Mouse (Mus musculus) retina, adult 2 months (tissue): ENCODE data around the gene Lmtk2.

Experiments
- DNase-seq: peaks from one replicate; pipeline ENCODE4 v3.0.0-alpha.2; 2012; ENCODE audit warnings: low read depth, low spot score

Lmtk2 gene

DNA sequence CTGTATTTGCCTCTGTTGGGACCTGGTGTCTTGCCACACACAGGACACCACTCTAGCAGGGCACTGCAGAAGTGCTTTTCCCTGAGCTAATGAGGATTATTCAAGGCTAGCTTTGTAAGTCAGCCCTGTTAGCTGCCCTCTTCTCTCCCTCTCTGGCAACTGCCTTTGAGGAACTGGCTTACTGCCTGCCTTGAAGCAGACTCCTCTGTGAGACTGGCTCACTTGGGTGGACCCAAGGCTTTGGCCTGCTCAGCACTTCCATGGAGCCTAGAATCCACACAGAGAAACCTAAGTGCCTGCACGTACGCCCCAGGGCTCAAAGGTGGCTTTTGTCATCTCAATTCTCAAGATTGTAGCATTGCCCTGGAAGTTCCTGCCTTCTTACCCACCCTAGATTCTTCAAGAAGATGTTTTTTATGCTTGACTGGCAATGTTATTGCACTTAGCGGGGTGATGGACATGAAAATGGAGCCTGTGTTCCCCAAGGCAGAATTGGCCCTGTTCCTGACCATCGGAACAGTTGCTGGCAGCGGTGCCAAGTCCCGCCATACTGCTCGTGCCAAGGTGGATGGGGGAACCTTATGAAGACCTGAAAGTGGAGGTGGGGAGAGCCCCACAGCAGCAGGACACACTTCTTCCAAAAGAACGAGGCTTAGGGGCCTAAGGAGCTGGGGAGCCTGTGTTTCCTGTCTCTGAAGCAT is 69.2 kb downstream of the Lmtk2 start:
- DNase-seq = no peak

DNA sequence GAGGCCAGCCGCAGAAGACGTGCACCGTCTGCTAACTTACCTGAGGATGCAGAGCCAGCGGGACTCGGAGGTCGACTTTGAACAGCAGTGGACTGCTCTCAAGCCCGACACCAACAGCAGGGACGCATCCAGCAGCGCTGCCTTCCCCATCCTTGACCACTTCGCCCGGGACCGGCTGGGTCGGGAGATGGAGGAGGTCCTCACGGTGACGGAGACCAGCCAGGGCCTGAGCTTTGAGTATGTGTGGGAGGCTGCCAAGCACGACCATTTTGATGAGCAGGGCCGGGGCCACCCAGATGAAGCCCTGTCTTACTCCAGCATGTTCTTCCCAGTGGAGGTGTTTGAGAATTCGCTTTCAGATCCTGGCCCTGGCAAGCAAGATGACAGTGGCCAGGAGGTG is 73.4 kb downstream of the Lmtk2 start:
- no peak for DNase-seq

DNA sequence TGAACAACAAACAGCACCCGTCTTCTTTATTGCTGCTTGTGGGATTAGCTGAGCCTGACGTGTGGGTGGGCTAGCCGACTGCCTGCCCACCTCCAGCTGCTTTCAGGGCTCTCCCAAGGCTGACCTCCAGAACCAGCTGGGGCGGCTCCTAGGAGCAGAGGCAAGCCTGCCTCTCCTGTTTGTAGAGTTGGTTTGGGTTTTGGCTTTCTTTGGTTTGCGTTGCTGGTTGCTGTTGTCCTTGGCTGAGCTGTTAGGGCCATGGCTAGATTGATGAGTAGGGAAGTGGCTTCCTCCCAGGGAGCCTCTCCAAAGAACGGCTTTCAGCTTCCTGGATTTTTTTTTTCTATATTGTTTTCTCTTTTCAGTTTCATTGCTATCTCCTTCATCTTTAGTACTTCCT is 78.0 kb downstream of the Lmtk2 start:
- no peak for DNase-seq

DNA sequence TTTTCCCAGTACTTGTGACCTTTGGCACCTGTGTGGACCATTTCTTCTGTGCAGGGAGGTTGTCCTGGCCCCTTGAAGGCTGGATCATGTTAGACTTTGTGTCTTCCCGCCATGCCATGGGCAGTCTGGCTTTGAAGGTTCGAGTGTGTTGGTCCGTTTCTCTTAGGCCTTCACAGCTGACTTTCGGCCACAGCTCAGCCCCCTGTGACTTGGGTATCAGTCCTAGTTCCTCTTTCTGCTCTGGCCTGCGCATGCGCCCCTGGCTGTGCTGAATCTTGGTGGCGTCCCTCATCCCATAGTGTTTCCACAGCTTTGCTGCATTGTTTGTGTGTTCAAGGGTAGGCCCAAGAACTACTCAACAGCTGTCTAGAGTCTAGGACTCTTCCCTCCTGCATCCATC is 81.0 kb downstream of the Lmtk2 start:
- DNase-seq = no peak

DNA sequence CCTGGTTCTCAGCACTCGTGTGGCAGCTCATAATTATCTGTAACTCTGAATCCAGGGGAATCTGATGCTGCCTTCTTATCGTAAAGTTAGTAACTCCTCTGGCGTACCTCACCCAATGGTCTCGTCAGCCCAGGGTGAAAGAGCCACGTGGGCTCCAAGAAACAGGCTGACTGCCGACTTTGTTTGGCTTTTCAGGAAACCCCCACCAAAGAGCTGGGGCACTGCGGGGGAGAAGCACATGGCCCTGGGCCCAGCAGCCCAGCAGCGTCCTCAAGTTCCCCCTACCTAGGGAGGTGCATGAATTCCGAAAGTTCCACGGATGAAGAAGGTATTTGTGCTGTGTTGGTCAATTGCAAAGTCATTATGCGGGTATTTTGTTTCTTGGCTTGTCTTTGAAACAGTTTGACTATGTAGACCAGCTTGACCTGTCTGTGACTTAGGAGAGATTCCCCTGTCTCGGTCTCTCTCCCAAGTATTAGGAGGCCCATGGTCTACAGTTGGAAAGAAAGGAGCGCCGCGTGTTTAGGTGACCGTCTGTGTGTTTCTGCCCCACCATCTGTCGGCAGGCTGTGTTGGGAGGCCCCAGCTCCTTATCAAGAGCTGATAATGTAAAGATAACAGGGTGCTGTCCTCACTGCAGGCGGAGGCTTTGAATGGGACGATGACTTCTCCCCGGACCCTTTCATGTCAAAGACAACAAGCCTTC is 82.5 kb downstream of the Lmtk2 start:
- no peak for DNase-seq

DNA sequence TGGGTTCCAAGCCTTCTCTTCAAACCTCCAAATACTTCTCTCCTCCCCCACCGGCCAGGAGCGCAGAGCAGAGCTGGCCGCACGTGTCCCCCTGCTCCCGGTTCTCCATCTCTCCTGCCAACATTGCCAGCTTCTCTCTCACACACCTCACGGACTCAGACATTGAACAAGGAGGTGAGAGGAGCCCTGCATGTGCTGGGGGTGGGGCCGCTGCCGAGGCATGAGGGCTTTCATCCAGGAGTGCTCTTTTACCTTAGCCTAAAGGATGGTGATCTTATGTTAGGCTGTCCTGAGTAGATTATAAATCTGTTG is 83.0 kb downstream of the Lmtk2 start:
- DNase-seq = no peak

DNA sequence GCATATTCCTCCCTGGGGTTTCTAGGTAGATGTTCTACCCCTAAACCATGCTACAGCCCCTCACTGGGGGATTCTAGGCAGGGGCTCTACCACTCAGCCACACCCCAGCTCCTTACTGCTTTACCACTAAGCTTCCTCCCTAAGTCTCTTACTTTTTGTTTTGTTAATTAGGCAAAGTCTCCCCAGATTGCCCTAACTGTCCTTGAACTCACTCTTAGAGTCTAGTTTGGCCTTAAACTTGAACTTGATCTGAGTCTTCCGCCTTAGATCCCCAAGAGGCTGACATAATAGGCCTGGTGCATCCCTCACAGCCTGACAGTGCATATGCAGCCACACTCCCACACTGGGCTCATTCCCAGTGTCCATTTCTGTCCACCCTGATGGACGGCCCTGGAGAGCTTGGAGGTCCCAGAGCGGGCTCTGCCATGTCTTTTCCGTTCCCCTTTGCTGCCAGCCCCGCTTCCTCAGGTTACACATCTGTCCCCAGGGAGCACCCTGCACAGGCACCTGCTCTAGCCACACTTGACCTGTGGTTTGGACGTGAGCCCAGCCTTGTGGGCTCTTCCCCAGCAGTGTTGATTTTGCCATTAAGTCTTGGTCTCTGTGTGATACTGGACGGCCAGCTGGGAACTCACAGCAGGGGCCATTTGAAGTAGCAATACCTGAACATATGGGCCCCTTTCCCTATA is 83.6 kb downstream of the Lmtk2 start:
- no peak for DNase-seq

DNA sequence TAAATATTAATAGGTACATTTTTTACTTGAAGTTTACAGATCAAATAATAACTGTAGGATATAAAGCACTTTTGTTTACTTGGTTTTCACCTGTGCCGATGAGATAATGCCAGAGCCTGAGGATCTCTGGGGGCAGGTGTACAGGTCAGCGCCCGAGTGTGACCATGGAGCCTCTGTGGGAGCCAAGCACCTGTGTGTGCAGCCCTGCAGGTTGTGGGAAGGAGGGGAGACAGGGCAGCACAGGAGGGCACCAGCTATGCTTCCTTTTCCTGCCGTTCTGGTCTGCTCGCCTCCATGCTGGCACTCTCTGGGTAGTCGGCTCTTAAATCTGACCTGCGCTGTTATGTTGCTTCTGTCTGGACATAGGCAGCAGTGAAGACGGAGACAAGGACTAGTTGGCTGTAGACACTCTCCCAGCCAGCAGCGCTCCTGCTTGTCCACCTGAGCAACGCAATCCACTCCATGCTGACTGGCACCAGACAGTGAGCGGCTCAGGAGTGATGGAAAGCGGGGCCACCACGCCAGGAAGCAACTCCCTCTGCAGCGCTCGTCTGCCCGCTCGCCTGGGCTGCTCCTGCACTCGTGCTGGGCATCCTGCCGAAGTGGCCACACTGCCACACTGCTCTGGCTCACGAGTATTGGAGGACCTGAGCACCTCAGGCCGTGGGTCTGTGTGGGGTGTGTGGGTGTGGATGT is 84.3 kb downstream of the Lmtk2 start:
- DNase-seq = no peak

DNA sequence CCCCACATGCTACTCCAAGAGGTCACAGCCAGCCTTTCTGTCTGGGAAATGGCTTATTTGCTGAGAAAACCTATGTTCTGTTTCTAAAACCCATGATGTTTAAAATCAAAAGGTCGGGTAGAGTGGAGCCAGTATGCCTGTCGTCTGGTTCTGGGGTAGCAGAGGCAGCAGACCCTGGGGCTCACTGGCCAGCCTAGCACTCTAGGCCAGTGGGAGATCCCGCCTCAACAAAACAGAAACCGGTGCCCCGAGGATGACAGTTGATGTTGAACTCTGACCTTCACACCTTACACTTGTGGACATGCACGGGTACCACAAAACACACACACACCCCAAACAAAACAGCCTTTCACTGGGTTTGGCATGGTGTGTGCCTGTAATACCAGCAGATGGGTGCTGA is 88.2 kb downstream of the Lmtk2 start:
- no peak for DNase-seq

DNA sequence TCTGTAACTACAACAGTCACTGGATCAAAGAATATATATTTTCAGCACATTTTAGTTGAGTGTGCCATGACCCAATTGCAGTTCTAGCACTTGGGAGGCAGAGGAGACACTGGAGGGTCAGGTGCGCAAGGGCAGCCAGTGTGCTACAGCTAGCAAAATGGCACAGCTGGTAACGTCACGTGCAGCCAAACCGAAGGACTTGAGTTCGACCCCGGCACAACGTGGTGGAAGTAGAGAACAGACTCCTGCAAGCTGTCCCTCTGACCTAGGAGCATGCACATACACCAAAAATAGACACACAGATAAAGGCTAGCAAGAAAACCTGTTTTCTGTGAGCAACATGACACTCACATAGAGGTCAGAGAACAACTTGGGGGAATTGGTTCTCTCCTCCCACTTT is 89.1 kb downstream of the Lmtk2 start:
- no peak for DNase-seq

DNA sequence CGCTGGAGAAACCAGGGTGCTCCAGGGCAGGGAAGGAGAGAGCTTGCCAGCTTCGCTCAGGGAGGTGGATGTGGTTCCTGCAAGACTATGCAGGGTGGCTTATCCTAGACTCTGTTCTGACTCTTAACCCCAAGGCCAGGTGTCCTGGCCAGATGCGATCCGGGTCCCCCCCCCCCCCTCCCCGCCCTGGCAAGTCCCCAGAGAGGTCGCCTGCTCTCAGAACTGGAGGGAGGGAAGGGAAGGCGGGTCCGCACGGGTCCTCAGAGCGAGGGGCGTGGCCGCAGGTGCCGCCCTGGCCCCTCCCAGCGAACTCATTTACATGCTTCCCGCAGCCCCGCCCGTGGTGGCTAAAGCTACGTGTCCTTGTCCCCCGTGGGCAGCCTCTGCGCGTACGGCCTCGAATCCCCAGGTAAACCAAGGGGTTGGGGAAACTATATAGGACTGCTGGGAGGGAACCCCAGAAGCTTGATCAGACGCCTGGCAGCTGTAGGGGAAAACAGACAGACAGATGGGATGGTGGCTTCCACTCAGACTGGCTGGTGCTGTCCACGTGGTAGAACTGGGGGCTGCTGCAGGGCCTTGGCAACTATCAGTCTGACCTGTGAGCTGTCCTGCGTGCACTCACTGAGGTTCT is 89.8 kb downstream of the Lmtk2 start, which contains the start of gene Bhlha15:
Gene Bhlha15, plus strand, starts transcription at position 337 of the 634 bp plus-strand sequence.
- no peak for DNase-seq

DNA sequence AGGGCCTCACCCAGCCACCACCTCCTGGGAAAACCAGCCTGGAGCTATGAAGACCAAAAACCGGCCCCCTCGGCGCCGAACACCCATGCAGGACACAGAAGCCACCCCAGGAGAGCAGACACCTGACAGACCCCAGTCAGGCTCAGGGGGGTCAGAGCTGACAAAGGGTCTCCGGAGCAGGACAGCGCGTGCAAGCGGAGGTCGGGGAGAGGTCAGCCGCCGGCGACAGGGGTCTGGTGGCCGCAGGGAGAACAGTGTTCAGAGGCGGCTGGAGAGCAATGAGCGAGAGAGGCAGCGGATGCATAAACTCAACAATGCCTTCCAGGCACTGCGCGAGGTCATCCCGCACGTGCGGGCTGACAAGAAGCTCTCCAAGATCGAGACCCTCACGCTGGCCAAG is 90.8 kb downstream of the Lmtk2 start:
- DNase-seq = no peak

DNA sequence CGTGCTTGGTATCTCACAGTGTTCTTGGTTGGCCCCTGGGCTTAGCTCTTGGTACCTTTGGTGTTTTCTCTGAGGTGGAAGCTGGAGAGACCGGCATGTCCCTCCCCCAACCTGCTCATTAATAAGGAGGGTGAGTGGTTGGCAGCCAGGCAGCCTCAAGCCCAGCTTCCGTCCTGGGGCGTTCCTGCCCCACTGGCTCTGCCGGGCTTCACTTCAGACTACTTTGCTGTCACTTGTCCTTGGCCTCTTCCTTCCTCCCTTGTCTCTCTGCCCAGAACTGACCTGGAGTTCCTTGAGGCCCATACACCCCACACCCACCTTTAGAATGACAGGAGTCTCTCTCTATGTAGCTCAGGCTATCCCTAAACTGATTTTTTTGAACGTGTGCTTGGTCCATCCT is 92.4 kb downstream of the Lmtk2 start:
- no peak for DNase-seq

DNA sequence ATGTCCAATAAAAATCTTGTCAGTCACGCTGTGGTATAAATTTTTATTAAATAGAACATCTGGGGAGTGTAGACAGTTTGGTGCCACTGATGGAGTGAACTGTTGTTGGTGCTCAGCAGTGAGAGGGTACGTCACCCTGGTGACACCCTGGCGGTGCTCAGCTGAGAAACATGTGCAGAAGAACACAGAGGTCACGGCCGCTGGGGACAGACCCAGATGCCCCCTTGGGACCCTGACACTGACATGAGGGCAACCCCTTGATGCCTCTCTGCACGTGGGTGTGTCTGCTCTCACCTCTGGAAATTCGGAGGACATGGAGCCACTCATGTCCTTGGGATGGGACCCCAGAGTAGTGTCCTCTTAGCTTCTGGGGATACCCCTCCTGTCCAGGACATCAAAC is 94.2 kb downstream of the Lmtk2 start:
- no peak for DNase-seq

DNA sequence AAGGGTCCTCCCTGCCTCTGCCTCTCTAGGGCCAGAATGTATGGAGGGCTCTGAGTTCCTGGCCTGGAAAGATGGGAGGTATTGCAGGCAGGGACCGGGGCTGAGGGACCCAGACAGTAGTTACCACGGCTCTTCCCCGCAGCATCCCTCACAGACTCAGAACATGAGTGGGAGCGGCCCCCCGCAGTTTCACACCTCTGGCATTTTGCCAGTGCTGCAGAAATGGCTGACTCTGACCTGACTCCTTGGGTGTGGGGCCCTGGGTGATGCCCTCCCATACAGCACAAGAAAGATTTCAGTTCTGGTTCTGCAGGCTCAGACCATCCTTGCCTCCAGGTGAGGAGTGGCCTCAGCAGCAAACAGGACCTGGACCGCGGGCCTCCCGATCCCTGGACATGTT is 95.3 kb downstream of the Lmtk2 start:
- DNase-seq = no peak

DNA sequence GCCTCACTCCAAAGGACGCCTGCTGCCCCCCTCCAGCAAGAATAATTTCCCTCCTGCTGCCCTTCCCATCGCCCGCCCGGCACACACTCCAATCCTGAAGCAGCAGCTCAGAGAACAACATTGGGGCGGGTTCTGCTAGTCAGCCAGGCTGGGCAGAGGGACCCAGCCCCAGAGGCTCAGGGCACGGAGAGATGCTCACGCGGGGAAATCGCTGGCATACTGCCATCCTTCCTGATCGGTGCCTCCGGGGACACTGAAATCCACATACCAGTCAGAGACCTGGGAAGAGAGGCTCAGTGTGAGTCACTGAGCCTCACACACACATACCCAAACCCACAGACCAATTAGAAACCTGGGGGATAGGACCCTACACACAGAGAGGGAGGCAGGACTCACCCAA is 100.4 kb downstream of the Lmtk2 start:
- no peak for DNase-seq

DNA sequence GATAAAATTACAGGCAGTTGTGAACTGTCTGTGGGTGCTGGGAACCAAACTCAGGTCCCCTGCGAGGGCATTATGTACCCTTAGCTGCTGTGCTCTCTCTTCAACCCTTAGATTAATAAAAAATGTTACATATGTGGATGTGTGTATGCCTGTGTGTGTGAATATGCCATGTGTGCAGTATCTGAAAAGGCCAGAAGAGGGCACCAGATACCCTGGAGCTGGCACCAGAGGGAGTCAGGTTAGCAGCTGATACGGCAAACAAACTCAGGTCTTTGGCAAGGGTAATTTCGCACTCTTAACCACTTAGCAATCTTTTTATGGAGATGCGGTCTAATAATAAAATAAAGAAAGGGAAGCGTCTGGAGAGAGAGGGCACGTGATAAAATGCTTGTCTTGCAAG is 102.2 kb downstream of the Lmtk2 start:
- no peak for DNase-seq

DNA sequence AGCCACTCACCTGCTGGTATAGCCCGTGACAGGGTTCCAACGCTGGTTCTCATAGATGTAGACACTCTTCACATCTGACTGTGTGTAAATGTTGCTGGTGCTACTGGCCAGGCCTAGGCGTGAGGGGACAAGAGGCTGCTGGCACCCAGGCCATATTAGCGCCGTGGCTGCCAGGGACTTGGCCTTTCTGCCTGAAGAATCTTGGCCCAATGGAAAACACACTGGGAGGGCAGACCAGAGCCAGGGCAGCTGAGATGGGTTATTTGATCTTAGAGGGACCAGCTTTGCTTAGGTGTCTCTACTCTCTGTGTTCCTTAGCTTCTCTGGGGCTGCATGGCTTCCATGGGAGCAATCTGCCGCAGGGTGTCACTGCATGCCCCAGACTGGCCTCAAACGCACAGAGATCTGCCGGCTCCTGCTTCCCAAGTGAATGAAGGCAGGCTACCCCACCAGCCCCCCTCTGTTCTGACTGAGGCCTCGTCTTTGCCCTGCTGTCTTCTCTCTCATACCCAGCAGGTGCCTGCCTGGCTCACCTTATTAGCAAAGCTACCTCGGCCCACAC is 103.2 kb downstream of the Lmtk2 start:
- DNase-seq = no peak

DNA sequence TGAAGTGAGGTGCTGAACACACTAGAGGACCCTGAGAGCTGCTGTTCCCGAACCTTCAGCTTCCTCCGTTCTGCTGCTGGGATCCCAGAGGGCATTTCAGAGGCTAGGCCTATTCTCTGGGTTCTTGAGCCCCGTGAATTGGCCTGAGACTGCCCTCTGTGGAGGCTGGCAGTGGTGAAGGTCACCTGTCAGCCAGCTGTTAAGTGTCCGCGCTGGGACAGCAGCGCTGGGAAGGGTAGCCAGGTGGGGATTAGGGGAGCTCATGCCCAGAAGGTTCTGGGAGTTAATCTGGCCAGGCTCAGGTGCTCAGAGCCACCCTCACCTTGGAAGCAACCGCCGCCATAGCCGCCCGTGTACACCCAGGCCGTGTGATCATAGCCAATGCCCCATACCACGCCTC is 104.1 kb downstream of the Lmtk2 start:
- no peak for DNase-seq

DNA sequence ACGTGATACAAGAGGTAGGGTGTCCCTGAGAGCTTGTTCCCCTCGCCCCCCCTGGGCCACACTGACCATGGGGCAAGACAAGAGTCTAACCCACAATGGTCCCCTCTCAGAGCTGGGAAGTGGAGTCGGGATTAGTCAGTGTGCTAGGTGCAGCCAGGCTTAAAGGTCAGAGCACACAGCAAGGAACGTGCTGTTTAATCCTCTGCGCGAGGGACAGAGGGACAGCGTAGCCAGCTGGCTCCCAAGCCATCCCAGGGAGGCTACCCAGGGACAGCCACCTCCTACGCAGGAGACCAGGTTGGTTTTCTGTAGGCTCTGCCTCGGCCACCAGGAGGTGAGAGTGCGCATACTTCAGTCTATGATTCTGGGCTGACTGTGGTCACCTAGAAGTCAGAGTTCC is 104.7 kb downstream of the Lmtk2 start:
- DNase-seq = no peak

DNA sequence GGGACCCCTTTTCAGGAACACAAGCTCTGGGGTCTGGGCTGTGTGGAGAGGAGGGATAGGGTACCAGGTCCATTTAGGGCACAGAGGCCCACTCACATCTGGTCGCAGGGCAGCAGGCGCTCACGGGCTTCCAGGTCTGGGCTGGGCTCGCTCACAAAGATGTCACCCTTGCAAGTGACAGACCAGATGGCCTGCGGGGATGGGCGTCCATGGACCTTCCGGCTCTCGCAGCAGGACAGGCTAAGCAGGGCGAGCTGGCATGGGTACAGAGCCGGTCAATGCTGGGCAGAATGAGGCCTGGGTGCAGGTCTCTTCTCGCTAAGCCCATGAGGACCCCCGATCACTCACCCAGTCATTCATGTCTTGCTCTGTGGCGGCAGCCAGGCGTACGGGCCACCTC is 105.8 kb downstream of the Lmtk2 start:
- no peak for DNase-seq

DNA sequence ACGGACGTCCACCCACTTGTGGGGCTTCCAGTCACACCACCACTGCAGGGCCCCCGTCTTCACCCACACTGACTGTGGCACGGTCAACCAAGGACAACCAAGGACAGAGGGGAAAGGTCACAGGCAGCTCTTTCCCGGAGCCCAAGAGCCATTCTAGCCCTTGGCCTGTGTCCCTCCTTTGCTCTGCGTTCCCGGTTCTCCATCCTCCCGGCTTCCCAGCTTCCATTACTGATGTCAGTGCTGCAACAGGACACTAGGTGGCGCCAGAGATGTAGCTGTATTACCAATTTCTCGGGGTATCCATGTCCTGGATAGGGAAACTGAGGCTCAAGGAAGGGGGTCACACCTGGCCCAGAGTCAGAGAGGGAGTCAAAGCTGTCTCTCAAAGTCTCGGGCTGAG is 107.2 kb downstream of the Lmtk2 start:
- DNase-seq = no peak
